ENCODE assay signal across 8 mouse cellular contexts in the genomic region with DNA sequence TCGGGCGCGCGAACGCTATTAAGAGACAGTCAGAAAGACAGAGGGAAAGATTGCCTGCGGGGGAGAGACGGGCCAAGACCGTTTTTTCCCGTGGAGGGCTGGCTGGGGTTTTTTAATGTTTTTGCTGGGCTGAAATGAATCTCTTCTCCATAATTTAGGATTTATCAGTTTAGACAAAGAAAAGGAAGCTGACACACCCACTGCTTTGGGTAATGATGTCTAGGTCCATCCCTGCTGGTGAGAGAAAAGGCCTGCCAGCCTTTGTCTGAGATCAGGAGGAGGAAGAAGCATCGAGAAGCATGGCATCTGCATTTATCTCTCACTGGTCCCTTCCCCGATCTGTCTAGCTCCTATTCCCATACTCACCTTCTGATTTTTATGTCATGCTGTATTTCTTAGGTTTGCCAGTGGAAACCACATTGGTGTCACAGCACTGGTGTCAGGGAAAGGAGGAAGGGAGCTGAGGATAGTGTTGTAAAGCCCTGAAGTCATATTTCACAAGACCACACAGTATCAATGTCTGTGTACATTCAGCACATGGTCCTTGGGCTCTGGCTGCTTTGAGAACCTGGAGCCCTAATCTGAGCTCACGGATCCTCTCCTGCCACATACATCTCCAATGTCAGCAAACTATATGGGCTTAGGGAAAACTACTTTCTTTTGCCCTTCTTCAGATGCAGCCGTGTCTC.
A peak's percentile ranks its signal among the peaks of the same experiment; 100 is the strongest.
DNase-seq lines count a peak whose midpoint lies in the region; ATAC-seq and TF ChIP-seq lines count a peak whose summit lies in the region.

No protein-coding gene starts in this region.

- no peaks in the 10 kb centered on the region for H3K9me3 ChIP-seq in heart, embryonic 10.5 days
- peaks cover 17% of the 10 kb centered on the region for H3K9me3 ChIP-seq in E14TG2a.4 (ENCODE audit: low read length)
- H3K9me3 ChIP-seq in forebrain, embryonic 13.5 days (replicated peaks): no peaks in the 10 kb centered on the region
- no peaks in the 10 kb centered on the region for H3K9me3 ChIP-seq in liver, embryonic 12.5 days (replicated peaks)
- H3K9me3 ChIP-seq in stomach, embryonic 15.5 days: no peaks in the 10 kb centered on the region

- DNase-seq in heart, embryonic 10.5 days (ENCODE audit: low spot score): no peak
- DNase-seq in heart, postnatal 36 days: no peak
- no peak for DNase-seq in frontal cortex, adult 2 months (ENCODE audit: extremely low spot score in 1 of 2, low spot score in 1 of 2)
- DNase-seq in ovary, adult 18-20 months (ENCODE audit: low spot score): no peak

- 39% methylated on average over 13 of the region's 13 CpGs for WGBS in heart, embryonic 10.5 days
- 33% methylated on average over 13 of the region's 13 CpGs for WGBS in forebrain, embryonic 13.5 days
- WGBS in liver, embryonic 12.5 days (ENCODE audit: insufficient replicate concordance): 28% methylated on average over 13 of the region's 13 CpGs
- 41% methylated on average over 13 of the region's 13 CpGs for WGBS in stomach, embryonic 15.5 days

- peak overlapping the region; percentile 60 for H3K4me2 ChIP-seq in forebrain, embryonic 13.5 days
- H3K4me2 ChIP-seq in liver, embryonic 12.5 days: peak overlapping the region; percentile 61
- peak overlapping the region; percentile 56 for H3K4me2 ChIP-seq in stomach, embryonic 15.5 days

- peak overlapping the region; percentile 81 for H3K27ac ChIP-seq in heart, embryonic 10.5 days
- peak overlapping the region; percentile 75 for H3K27ac ChIP-seq in forebrain, embryonic 13.5 days
- H3K27ac ChIP-seq in liver, embryonic 12.5 days: no peak overlapping the region
- H3K27ac ChIP-seq in stomach, embryonic 15.5 days: peak overlapping the region; percentile 37; the same call in 1 of the 2 replicates

- H3K27me3 ChIP-seq in heart, embryonic 10.5 days (ENCODE audit: insufficient read depth, poor library complexity, severe bottlenecking): no peaks in the 10 kb centered on the region
- H3K27me3 ChIP-seq in E14TG2a.4 (ENCODE audit: insufficient read depth, low read length): no peaks in the 10 kb centered on the region
- peaks cover 4% of the 10 kb centered on the region; the same call in 1 of the 2 replicates for H3K27me3 ChIP-seq in forebrain, embryonic 13.5 days
- H3K27me3 ChIP-seq in liver, embryonic 12.5 days (replicated peaks): no peaks in the 10 kb centered on the region
- no peaks in the 10 kb centered on the region for H3K27me3 ChIP-seq in stomach, embryonic 15.5 days (replicated peaks)

- H3K4me3 ChIP-seq in heart, embryonic 10.5 days: peak overlapping the region; percentile 58
- H3K4me3 ChIP-seq in E14TG2a.4 (replicated peaks; ENCODE audit: low read length): peak overlapping the region; percentile 80
- H3K4me3 ChIP-seq in forebrain, embryonic 13.5 days: peak overlapping the region; percentile 44
- peak overlapping the region; percentile 49 for H3K4me3 ChIP-seq in liver, embryonic 12.5 days
- H3K4me3 ChIP-seq in stomach, embryonic 15.5 days (replicated peaks): peak overlapping the region; percentile 45

- peaks cover 6% of the 10 kb centered on the region; the same call in 1 of the 2 replicates for H3K4me1 ChIP-seq in heart, embryonic 10.5 days
- H3K4me1 ChIP-seq in E14TG2a.4 (replicated peaks; ENCODE audit: low read depth, low read length): peaks cover 18% of the 10 kb centered on the region
- peaks cover 6% of the 10 kb centered on the region for H3K4me1 ChIP-seq in forebrain, embryonic 13.5 days
- H3K4me1 ChIP-seq in liver, embryonic 12.5 days: peaks cover 5% of the 10 kb centered on the region; the same call in 1 of the 2 replicates
- H3K4me1 ChIP-seq in stomach, embryonic 15.5 days: no peaks in the 10 kb centered on the region

- H3K9ac ChIP-seq in forebrain, embryonic 13.5 days: peak overlapping the region; percentile 72
- H3K9ac ChIP-seq in liver, embryonic 12.5 days: peak overlapping the region; percentile 50; the same call in 1 of the 2 replicates
- no peak overlapping the region for H3K9ac ChIP-seq in stomach, embryonic 15.5 days

- TF ChIP-seq CTCF in E14TG2a.4 (conservative IDR thresholded peaks at IDR 0.05; ENCODE audit: low read length): no peak

- no peaks in the 10 kb centered on the region for H3K36me3 ChIP-seq in heart, embryonic 10.5 days
- H3K36me3 ChIP-seq in E14TG2a.4 (ENCODE audit: insufficient read depth, low read length): no peaks in the 10 kb centered on the region
- H3K36me3 ChIP-seq in forebrain, embryonic 13.5 days (ENCODE audit: poor library complexity, severe bottlenecking): no peaks in the 10 kb centered on the region
- H3K36me3 ChIP-seq in liver, embryonic 12.5 days: no peaks in the 10 kb centered on the region
- H3K36me3 ChIP-seq in stomach, embryonic 15.5 days: no peaks in the 10 kb centered on the region

- intact Hi-C loops in heart, postnatal 36 days (cut with DNase I): no loop called here

- peak; percentile 72 for ATAC-seq in forebrain, embryonic 13.5 days
- no peak for ATAC-seq in liver, embryonic 12.5 days
- no peak for ATAC-seq in stomach, embryonic 15.5 days (ENCODE audit: insufficient read depth, low FRiP score, low read depth)
